9 mouse cellular contexts compared by ENCODE assay signal in genomic region chr4:98702201-98702894, GRCm38 (mm10). TPM values are rescaled to one million over a fixed set of nuclear protein-coding genes. Genes with fewer than 3 reads are reported as not detected.
DNase-seq lines count a peak whose midpoint lies in the region; ATAC-seq and TF ChIP-seq lines count a peak whose summit lies in the region.
"Had no signal": no experiment of that assay in that cellular context is flagged by ENCODE, and none has a peak within 500 bp of the region (broad histone marks: within the 10 kb centered on the region; RNA-seq: fewer than 3 reads in every experiment).

No protein-coding gene starts in this region.

- no peaks in the 10 kb centered on the region for H3K27me3 ChIP-seq in forebrain, embryonic 11.5 days (ENCODE audit: control insufficient read depth, insufficient read depth, low read length)

- no peaks in the 10 kb centered on the region for H3K36me3 ChIP-seq in forebrain, embryonic 11.5 days (ENCODE audit: control insufficient read depth, insufficient read depth, low read length)

- DNase-seq in ES-CJ7 (ENCODE audit: low read depth, low spot score) = peak; percentile 80
- DNase-seq in c-Kit-negative CD71-positive TER-119-positive erythroid progenitor cells, embryonic 14.5 days (ENCODE audit: low read depth, low spot score) = peak; percentile 1
- DNase-seq in forebrain, embryonic 11.5 days (ENCODE audit: low spot score) = peak; percentile 87
- peak; percentile 79 to 87 for DNase-seq in heart, postnatal 10 days
- peak; percentile 85 to 86 for DNase-seq in kidney, postnatal 4 days
- DNase-seq in lung, adult 2 months = peak; percentile 51
- peak; percentile 62 for DNase-seq in ovary, postnatal 36 days (ENCODE audit: low spot score)
- peak; percentile 61 for DNase-seq in urinary bladder, postnatal 25 days (ENCODE audit: low spot score)

- peak; percentile 66 for ATAC-seq in forebrain, embryonic 11.5 days (replicated peaks; ENCODE audit: low FRiP score)

- no peaks in the 10 kb centered on the region for H3K9me3 ChIP-seq in forebrain, embryonic 11.5 days (ENCODE audit: control insufficient read depth, low read length)

- H3K9ac ChIP-seq in forebrain, embryonic 11.5 days (ENCODE audit: low read length) = no peak overlapping the region

- peak; percentile 73 for TF ChIP-seq CTCF in lung, adult 2 months (IDR thresholded peaks at IDR 0.05; ENCODE audit: insufficient read depth, low read length)

- H3K4me3 ChIP-seq in forebrain, embryonic 11.5 days (ENCODE audit: low read depth, low read length) = no peak overlapping the region
- H3K4me3 ChIP-seq in lung, adult 2 months (replicated peaks; ENCODE audit: extremely low read depth, low read depth, low read length) = no peak overlapping the region
- H3K4me3 ChIP-seq: erythroblast, embryonic 14.5 days had no signal

- WGBS in forebrain, embryonic 11.5 days = 35% methylated on average over 12 of the region's 12 CpGs
- 32% methylated on average over 12 of the region's 12 CpGs for WGBS in lung, adult 2 months

- intact Hi-C loops in heart, postnatal 10 days (cut with DNase I) = loop anchor here (1.0 to 10.0 kb wide), 5 partner anchors 157 to 1138 kb away; no protein-coding TSS in a partner anchor

- H3K4me1 ChIP-seq in forebrain, embryonic 11.5 days (replicated peaks; ENCODE audit: control insufficient read depth, insufficient read depth, low read length) = peaks cover 8% of the 10 kb centered on the region; the same call in 1 of the 2 replicates
- no peaks in the 10 kb centered on the region for H3K4me1 ChIP-seq in lung, adult 2 months (ENCODE audit: control insufficient read depth, insufficient read depth, low read length)

- H3K27ac ChIP-seq in forebrain, embryonic 11.5 days (ENCODE audit: low read depth, low read length) = no peak overlapping the region

- no peak overlapping the region for H3K4me2 ChIP-seq in forebrain, embryonic 11.5 days (ENCODE audit: low read depth, low read length, severe bottlenecking)

- TF ChIP-seq POLR2A in lung, adult 2 months (IDR thresholded peaks at IDR 0.05; ENCODE audit: borderline replicate concordance, extremely low read depth, low read depth, low read length) = no peak

RNA-seq across cellular contexts. Expression of gene L1td1, which starts 24.2 kb away (rescaled TPM):
- polyA plus RNA-seq in forebrain, embryonic 11.5 days (2014; fragmentation: Nextera tagmentation; extraction: Ambion mirVana) = 0.19 TPM in 1 of 2 replicates, not detected in the other
- not detected for total RNA-seq in heart, postnatal 10 days (2021)
- 0.03 and 0.13 TPM in 2 replicates for polyA plus RNA-seq in lung, adult 2 months (2012; rRNA removed)
- polyA plus RNA-seq: erythroblast, embryonic 14.5 days had no signal

Comparison
In these comparisons a context has a peak if more than half of its experiments do, and no peak if none do; other contexts are left out.
1. DNase-seq: peak in every context shown above with its lines; median percentile 87 in forebrain, embryonic 11.5 days; 86 in kidney, postnatal 4 days; 83 in heart, postnatal 10 days; 80 in ES-CJ7; 62 in ovary, postnatal 36 days; 61 in urinary bladder, postnatal 25 days; 51 in lung, adult 2 months; 1 in c-Kit-negative CD71-positive TER-119-positive erythroid progenitor cells, embryonic 14.5 days.